Mouse (Mus musculus): ENCODE results near the gene Hip1r.

Hip1r gene

DNA sequence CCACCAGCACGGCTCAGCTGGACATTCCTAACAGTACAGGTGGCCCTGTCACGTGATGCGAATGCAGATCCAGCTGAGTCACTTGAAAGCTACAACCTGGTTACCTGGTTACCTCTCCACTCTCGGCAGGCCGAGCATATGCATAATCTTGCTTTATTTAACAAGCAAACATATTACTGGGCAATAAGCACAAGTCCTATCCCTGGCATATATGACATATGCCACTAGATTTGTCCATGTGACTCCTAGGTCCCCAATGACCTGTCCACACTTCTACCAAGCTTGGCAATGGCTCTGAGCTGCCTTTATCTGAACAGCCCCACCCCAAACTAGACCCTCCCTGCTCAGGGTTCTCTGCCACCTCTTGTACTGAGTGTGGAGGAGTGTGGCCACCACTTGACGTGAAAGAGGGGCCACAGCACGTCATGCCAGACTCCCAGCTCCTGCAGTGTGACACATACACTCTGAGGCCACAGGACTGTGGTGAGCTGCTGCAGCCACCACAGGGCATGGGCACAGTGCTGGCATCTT is 42.9 kb downstream of the Hip1r start:
- no peak for DNase-seq (ENCODE audit: low spot score in 2 of 2)

DNA sequence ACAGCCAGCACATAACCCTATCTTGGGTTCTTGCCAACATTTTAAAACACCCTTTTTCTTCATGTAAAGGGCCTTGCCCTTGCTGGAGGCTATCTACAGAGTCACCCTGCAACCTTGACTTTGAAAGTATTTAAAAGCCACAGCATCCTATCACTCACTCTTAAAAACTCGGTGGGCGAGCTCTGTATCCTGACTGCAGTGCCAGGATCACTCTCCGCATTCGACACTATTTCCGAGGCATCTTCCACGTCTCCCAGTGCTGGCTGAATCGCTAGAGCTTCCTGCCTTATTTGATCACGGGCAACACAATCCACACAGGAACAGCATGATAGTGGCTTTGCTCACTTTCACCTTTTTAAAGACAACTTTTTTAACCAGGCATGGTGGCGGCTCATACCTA is 44.5 kb downstream of the Hip1r start:
- no peak for DNase-seq (ENCODE audit: low spot score in 2 of 2)

DNA sequence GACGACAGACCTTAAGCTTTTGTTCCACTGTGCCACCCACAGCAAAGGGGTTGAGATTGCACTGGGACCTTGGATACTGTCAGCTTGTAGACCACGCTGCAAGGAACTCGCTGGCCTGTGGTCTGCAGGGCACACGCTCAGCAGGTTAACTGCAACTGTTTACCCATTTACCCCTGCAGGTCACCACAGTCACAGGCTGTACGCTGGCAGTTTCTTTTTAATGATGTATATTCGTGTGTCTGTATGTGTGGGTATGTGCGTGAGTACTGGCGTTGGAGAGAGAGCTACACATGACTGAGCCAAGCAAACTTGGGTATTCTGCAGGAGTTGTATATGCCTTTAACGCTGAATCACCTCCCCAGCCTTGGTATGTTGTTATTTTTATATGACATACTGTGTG is 45.2 kb downstream of the Hip1r start:
- DNase-seq (ENCODE audit: low spot score in 2 of 2), result no peak

DNA sequence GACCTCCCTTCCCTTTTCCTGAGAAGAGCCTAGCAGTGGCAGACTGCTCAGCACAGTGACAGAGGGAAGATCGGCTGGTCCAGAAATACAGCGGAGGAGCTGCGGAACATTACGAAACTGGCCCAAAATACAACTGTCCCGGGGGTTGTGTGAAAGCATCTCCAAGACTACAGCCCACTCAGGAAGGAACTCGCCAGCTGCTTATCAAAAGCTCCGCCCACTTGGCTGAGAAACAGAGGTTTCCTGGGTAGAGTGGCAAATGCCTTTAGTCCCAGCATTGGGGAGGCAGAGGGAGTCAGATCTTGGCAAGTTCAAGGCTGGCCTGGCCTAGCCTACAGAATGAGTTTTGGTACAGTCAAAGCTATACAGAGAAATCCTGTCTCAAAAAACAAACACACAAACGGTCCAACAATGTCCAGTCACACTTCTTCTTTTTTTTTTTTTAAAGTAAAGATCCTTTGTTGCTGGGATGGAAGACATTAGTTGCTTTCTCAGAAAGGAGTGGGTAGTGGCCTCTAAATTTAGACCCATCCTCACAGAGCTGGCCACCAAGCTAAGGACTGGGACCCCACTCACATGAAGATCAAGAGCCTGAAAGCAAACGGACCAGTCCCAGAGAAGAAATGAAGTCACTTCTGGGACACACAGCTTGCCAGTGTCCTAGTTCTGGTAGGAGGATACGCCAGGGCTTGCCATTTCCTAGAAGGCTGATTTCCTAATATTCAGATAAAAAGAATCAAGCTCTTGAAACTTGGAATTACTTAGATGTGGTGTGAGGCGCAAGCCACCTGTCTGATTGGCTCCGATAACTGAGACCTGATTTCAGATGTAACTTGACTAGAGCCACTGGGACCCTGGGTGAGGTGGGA is 46.2 kb downstream of the Hip1r start:
- peak; percentile 34 to 56 for DNase-seq (ENCODE audit: low spot score in 2 of 2)

DNA sequence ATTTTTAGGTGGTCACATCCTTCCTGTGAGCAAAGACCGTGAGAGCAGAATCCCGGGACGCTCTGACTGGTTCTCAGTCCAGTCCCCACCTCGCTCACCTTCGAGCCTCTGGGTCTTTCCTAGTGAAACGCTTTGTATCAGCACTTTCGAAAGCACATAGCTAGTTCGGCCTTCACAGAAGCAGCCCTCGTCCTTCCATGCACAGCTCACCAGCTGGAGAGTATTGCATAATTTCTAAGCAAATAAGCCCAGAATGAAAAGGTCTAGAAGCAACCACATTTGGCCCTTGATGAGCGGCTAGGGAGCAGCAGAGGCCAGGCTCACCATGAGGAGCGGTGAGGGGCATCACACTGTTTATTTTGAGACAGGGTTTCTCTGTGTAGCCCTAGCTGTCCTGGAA is 47.7 kb downstream of the Hip1r start:
- DNase-seq (ENCODE audit: low spot score in 2 of 2), result no peak

DNA sequence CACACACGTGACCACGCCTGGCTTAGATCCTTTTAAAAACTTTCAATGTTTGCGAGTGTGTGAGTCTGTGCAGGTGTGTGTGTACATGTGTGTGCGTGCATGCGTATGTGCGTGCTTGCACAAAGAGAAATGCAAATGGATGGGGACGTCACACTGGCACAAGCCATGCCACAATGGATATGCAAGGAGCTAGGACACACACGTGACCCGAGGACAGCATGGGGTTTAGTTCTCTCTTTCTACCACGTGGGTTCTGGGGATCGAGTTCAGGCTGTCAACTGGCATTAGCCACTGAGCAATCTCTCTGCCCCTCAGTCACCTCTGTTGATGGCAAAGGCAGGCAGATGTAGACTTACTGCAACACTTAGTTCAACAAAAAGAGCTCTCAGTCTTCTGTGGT is 48.3 kb downstream of the Hip1r start:
- DNase-seq (ENCODE audit: low spot score in 2 of 2), result no peak

DNA sequence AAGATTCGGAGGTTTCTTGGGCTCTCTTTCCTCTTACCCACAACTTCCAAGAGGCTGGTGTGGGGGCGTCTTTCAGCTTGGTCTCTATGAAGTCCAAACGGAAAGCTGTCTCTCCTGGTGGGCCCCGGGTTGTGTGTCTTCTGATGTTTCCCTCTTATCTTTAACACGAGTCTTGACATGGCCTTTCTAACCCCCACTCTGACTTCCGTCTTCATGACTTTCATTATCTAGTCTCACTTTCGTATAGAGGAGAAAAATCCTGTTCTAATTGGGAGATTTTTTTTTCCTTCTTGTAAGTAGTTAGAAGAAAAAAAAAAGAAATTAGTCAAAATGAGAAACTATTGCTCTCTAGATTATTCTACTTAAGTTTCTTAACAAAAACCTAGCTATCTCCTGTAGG is 48.9 kb downstream of the Hip1r start:
- no peak for DNase-seq (ENCODE audit: low spot score in 2 of 2)

DNA sequence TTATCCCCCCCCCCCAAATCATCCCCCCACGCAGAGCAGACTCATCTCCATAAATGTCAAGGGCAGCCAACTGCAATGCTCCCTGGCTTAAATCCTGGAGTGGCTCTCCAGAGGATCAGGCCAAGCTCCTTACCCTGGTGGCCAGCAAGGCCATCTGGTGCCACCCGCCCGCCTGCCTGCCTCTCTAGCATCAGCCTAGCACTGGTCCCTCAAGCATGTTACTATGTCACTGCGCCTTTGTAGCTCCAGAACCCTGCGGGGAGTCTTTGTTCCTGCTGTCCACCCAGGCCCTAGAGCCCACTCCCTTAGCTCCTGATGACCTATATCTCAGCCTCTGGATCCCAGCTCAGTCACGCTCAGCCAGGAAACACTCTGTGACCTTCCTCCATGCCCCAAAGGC is 51.2 kb downstream of the Hip1r start:
- no peak for DNase-seq (ENCODE audit: low spot score in 2 of 2)

DNA sequence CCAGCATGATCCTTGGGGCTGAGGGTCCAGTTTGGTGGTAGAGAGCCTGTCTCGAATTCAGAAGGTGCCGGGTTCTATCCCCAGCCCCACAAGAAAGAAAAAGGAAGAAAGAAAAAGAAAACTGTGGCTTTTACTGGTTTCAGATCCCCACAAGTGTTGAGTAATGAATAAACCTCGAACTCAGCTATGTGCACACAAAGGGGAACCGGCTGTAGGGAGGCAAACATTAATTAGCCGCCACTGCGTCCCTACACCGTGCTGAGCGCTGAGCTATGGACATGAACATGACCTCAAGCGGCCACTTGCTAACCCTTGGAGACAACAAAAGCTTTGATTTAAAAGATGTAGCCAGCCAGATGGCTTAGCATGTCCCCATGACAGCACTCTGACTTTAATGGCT is 51.7 kb downstream of the Hip1r start:
- no peak for DNase-seq (ENCODE audit: low spot score in 2 of 2)

DNA sequence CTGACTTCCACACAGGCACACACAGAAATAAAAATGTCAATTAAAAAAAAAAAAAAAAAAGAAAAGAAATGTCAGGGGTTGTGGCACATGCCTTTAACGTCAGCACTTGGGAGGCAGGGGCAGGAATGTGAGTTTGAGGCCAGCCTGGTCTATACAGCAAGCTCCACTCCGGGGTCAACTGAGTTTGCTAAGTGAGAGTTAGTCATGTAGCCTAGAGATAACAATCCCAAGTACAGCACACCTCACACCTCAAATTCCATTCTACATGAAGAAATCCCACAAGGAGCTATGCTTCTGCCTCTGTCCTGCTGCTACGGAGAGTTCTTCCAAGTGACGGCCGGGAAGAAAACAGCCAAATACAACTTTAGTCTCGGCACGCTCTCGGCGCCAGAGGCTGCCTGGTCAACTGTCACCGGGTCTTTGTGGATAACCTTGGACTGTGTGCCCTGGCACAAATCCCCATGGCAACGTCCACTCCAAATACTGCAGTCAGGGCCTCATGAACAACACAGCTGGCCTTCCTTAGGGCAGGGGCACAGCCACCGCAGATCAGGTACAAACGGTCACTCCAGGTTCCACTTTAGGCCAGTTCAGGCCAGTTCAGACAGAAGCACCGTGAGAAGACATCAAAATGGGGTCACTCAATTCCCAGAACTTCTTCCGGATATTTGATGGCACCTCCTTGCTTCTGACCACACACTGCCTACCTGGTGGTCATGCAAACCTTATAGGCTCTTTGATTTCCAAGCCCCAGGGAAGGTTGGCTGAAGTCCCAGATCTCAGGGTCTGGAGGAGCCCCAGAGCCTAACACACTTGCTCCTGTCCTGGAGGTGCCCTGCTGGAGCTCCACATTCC is 52.4 kb downstream of the Hip1r start:
- no peak for DNase-seq (ENCODE audit: low spot score in 2 of 2)

DNA sequence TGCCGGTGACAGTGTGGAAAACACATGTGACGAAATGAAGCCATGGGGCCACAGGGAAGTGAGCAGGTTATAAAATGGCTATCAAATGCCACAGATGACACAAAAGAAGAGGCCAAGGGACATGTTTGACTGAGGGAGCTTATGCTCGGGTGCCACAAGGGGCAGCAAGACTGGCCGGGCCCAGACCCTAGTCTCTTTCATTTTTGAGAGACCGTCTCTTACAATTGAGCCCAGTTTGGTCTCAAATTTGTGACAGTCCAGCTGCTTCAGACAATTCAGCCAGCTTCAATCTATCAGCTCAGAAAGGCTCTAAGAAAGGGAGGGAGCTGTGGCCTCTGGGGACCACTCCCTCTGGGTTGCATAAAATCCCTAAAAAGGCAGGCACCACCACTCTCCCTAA is 53.1 kb downstream of the Hip1r start:
- DNase-seq (ENCODE audit: low spot score in 2 of 2), result no peak

DNA sequence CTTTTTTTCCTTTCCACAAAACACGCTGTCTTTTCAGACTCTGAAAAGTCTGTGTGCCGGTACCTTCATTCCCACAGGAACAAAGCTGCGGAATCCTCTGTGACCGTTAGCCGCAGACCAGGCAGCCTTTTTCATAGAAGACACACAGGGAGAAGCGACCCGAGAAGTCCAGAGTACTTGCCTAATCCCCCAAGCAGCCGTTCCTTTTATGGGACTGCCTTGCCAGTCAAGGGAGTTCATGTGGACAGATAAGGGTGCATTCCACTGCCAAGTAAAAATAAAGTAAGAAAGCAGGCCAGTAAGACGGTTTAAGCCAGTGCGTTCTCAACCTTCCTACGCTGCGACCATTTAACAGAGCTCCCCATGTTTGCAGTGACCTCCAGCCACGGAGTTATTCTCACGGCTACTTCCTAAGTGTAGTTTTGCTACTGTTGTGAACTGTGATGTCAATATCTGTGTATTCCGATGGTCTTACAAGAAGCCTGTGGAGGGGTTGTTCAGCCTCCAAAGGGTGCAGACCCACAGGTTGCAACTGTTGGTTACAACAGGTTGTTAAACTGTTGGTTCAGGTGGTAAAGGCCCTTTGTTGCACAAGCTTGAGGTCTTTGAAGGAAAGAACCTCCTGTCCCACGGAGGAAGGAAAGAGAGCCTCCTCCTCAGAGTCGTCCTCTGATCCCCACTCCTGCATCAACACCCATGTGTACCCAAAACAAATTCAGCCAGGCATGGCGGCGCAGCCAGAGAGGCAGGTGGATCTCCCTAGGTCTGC is 54.5 kb downstream of the Hip1r start:
- DNase-seq (ENCODE audit: low spot score in 2 of 2), result no peak

DNA sequence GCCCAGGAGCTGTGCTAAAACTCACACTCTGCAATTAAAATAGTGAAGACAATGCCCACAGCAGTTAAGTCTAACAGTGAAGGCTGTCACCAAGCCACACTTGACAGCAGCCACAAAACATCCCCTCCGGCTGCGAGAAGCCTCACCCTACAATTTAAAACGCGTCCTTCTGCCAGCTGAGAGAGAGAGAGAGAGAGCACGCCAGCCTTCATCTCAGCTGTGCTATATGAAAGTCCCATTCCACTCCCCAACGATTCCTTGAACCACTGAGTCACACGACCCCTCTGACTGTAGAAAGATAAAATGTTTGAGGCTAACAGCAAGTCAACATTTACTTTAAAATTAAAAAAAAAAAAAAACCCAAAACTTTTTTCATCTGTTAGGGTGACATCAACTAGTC is 55.3 kb downstream of the Hip1r start:
- no peak for DNase-seq (ENCODE audit: low spot score in 2 of 2)

DNA sequence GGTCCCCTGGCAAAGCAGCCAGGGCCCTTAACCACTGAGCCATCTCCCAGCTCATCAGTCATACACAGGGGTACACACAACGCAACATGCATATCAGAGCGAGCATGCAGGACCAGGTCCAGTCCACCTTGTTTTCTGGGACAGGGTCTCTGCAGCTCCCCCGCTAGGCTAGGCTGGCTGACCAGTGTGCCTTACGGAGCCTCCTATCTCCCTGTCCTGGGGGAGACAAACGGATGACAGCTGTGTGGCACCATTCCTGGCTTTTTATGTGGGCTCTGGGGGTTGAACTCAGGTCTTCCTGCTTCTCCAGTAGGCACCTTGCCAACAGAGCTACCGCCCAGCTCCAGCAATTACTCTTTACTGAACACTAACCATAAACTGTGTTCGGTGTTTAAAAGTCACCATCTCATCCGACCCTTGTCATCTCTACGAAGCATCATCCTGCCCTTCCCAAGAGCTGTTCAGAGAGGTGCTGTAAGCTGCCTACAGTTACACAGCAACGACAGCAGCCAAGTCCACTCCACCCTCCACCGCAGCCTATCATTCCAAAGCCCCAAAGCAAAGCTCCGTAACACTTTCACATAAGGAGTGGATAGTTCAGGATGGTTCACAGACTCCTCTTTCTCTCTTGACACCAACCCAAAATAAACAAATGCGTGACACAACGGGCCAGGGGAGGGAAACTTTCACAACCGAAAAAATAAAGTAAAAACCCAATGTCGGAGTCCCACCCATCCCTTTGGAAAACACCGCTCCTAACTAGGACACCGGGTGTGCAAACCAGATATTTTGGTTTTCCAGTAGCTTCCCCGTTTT is 56.0 kb downstream of the Hip1r start:
- DNase-seq (ENCODE audit: low spot score in 2 of 2), result no peak

DNA sequence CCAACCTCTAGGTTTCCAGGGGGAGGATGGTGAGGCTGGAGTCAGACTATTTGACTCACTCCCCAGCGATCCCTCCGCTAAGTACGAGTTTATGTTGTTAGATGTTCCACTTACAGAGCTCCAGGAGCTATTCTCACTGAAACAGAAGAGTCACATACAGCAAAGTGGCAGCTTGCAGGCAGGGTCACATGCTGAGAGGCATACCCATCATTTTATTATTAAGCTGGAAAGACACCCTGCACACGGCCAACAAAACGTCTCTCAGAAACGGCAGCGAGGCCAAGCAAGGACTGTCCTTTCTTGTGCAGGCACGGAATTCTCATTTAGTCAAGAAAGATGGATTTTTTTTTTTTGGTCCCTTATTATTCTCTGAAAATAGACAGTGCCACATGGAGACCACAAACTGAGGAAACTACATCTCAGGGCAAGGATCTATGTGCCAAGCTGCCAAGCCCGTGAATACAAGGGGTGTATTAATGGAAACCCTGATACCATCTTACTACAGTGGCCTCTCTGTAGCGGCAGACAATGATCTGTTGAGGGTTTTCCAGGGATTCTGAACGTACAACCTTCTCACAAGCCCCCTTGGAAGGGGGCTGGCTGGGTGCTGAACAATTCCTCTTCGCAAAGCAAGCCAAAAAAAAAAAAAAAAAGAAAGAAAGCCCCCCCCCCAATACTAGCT is 57.1 kb downstream of the Hip1r start:
- DNase-seq (ENCODE audit: low spot score in 2 of 2), result no peak

DNA sequence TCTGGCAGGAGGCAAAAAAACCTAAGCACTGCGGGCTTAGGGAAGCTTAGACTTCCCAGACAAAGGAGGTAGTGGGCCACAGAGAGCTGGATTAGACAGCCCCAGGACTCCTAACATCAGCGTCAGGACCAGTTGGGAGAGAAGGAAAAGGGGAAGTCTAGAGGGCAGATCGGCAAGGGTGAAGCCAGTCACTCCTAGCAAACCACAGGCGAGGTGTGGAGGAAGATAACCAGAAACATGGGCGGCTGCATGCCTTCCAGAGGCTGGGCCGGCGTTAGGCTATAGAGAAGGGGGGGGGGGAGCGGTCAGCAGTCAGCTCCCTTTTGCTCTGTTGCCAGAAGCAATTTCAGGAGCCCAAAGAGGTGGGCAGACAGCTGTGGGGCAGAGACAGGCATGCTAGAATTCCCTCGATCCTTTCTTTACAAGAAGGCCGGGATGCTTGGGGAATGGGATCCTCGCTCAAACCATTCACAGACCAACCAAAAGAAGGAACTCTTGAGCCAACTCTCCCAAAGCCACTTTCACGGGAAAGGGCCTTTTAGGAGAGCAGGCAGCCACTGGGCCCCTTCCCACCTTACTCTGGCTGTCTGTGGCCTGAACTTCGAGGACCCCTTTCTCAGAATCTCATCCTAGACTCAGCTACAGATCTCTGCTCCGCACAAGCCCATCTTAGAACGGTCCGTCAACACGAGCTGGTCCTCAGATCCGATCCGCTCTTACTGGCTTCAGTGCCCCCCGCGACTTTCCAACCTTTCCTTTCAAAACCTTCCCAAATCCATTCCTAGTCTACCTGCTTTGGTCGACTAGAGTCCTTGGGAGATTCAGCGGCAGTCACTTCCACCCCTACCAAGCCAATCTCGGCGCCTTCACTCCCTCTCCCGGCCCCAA is 57.9 kb downstream of the Hip1r start:
- peak in 1 of 2 experiments; percentile 10 for DNase-seq (ENCODE audit: low spot score in 2 of 2)

DNA sequence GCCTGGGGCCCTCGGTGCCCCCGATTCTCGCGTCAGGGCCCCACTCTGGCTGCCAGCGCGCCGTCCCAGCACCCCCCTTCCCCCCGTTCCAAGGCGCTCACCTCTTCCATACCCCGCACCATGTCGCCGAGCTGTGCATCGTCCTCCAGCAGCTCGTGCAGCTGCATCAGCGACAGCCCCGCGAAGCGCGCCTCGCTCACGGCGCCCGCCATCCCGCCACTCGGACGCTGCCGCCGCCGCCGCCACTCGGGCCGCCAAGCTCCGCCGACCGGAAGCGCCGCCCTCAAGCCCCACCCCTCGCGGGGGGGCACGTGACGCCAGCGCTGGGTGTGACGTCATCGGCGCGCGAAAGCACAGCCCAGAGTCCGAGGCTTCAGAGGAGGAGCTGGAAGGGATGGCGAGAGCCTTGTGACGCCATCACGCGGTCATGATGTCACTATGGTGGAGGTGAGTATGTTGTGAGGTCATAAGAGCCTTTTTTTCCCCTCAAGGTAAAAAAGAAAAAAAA is 58.6 kb downstream of the Hip1r start, which contains the start of gene Vps37b:
Vps37b (minus strand) TSS at position 270 of the 508 bp plus-strand sequence.
- DNase-seq (ENCODE audit: low spot score in 2 of 2), result peak; percentile 80 to 90

DNA sequence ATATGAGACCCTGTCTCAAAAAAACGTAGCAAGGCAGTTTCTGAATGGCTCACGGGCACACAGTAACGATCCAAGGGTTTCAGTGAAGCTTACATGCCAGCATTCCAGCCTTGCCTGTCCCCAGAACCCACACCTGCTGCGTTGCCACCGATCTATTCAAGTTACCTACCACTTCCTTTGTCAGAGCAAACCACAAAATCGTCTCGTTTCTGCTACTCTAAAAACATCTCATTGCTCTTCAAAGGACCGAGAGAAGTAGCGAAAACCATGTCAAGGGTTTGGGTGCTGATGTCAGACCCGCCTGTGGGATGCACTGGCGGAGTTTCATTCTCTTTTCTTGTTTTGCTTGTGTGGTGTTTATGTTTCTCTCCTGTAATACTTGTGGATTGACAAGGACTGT is 61.0 kb downstream of the Hip1r start:
- DNase-seq (ENCODE audit: low spot score in 2 of 2), result peak; percentile 69 to 70

DNA sequence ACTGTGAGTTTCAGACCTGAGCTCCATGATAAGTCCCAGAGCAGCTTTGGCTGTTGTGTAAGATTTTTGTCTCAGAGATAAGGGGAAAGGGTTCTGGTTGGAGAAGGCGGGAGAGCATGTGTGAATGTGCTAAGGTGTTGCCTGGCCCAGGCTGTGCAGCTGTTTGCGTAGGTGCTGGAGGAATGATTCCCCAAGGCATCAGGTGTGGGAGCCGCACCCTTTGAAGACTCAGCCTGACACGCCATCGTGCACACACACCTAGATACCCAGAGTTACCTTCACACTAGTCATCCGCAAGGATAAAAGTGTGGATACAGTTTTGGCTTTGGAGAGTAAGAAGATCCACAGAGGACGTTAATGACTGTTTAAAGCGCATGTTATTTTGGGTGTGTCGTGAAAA is 62.0 kb downstream of the Hip1r start:
- DNase-seq (ENCODE audit: low spot score in 2 of 2), result peak in 1 of 2 experiments; percentile 18

Measured in thymus, postnatal 10 days (tissue).